Mouse (Mus musculus) G1E (cell line): ENCODE measurements around the gene Agap1.

ENCODE experiments used
- CTCF ChIP-seq: IDR thresholded peaks from 2 replicates; pipeline ENCODE4 v1.5.1; 2012; ENCODE audit warnings: low read depth, low read length, inconsistent platforms, mixed read lengths
- GATA2 ChIP-seq: IDR thresholded peaks from 2 replicates; pipeline ENCODE4 v1.6.1; 2012; ENCODE audit warnings: low read depth, low read length, inconsistent platforms, borderline replicate concordance

DNA sequence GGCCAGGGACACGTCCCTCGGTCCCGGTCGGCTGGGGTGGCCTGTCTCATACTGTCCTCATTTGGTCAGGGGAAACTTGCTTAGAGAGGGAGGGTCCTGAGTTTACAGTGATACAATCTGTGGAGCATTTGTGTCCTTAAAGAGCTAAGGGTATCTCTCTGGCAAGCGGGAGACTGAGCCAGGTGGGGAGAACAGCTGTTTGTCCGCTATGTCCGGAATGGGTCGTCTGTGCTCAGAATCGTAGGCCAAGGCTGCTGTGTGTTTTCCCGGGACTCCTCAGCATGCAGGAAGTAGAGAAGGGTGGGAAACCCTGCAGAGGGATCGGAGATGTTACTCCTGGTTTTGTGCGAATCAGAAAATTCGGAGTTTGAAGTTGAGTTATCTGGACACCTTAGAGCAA, 84.5 kb downstream of the Agap1 start:
- TF ChIP-seq CTCF: no peak
- TF ChIP-seq GATA2: no peak
